Mouse (Mus musculus) heart, postnatal 0 days (tissue): ENCODE measurements around the gene Pcnx2. TPM values are rescaled to one million over a fixed set of nuclear protein-coding genes. Genes with fewer than 3 reads are reported as not detected.

ENCODE experiments used
- ATAC-seq: fragments of 200-750 bp; cut with Nextera tagmentation; 2 replicates; pipeline ENCODE4 v1.8.0; 2017; ENCODE audit warnings: low read depth, moderate number of reproducible peaks, moderate library complexity; ENCODE audit not compliant: insufficient read depth
- DNase-seq: peaks from one replicate; pipeline ENCODE4 v3.0.0-alpha.2; 2016; ENCODE audit warnings: low spot score
- H3K27ac ChIP-seq: fragments of 300-500 bp; sonication (generic); 2 replicates; pipeline ENCODE4 v1.5.1; 2014; ENCODE audit warnings: low read depth, mild to moderate bottlenecking
- H3K27me3 ChIP-seq: fragments of 300-500 bp; sonication (generic); 2 replicates; pipeline ENCODE4 v1.6.1; 2014; ENCODE audit warnings: low read length, mixed read lengths; ENCODE audit not compliant: control insufficient read depth, insufficient read depth
- H3K36me3 ChIP-seq: fragments of 300-500 bp; sonication (generic); replicated peaks from 2 replicates; pipeline ENCODE4 v1.6.1; 2014; ENCODE audit warnings: low read length, mixed read lengths; ENCODE audit not compliant: control insufficient read depth, insufficient read depth
- H3K4me1 ChIP-seq: fragments of 300-500 bp; sonication (generic); 2 replicates; pipeline ENCODE4 v1.6.1; 2014; ENCODE audit warnings: antibody characterized with exemption; ENCODE audit not compliant: control insufficient read depth, insufficient read depth
- H3K4me2 ChIP-seq: fragments of 300-500 bp; sonication (generic); 2 replicates; pipeline ENCODE4 v1.6.1; 2014; ENCODE audit warnings: low read depth, mild to moderate bottlenecking, low read length, moderate library complexity
- H3K4me3 ChIP-seq: fragments of 300-500 bp; sonication (generic); 2 replicates; pipeline ENCODE4 v1.5.1; 2014; ENCODE audit warnings: low read depth, low read length
- H3K9ac ChIP-seq: fragments of 300-500 bp; sonication (generic); replicated peaks from 2 replicates; pipeline ENCODE4 v1.6.1; 2014; ENCODE audit warnings: low read depth, low read length, mixed read lengths
- H3K9me3 ChIP-seq: fragments of 300-500 bp; sonication (generic); replicated peaks from 2 replicates; pipeline ENCODE4 v1.6.1; 2016; ENCODE audit warnings: low read length; ENCODE audit not compliant: control insufficient read depth
- CTCF ChIP-seq: IDR thresholded peaks from 2 replicates; pipeline ENCODE4 v1.5.1; 2016; ENCODE audit warnings: antibody characterized with exemption, control low read depth, low read depth
- EP300 ChIP-seq: IDR thresholded peaks from 2 replicates; pipeline ENCODE4 v1.6.1; 2016; ENCODE audit warnings: antibody characterized with exemption, low read depth
- WGBS: fragments of 180-500 bp; shearing (Covaris S2); extraction: QIAGEN DNeasy Blood & Tissue Kit; methylation state at CpG from one replicate; pipeline ENCODE4 v1.1.7; 2014; 5-methylcytosine and 5-hydroxymethylcytosine counted together
- polyA plus RNA-seq: library from polyadenylated mRNA; unstranded; fragments of >200 nt; fragmentation: Nextera tagmentation; extraction: Ambion mirVana; gene quantifications from 2 replicates; pipeline ENCODE4 v1.2.1, GENCODE M21; 2015
- total RNA-seq: library from RNA; depleted of rRNA; stranded (reverse); fragments of >200 nt; gene quantifications from 2 replicates; pipeline ENCODE4 v1.2.3, GENCODE M21; 2014; ENCODE audit warnings: low replicate concordance

Gene Pcnx2
- total and polyA plus RNA-seq, 2 experiments from 2014 or later, result 0.04 to 0.16 TPM

- Histone ChIP-seq H3K4me2 (no peak overlapping the region), H3K9ac (no peak overlapping the region), H3K4me1 (no peaks in the 10 kb centered on the region), H3K27me3 (no peaks in the 10 kb centered on the region), H3K36me3 (no peaks in the 10 kb centered on the region), H3K27ac (no peak overlapping the region), H3K9me3 (no peaks in the 10 kb centered on the region), H3K4me3 (no peak overlapping the region)
- WGBS, result 94% methylated on average over 16 of the region's 16 CpGs
- ATAC-seq (no peak), DNase-seq (no peak)
- no peak for TF ChIP-seq EP300
Measured at GRCm38 (mm10) chr8:125845281-125845680, 52.8 kb downstream of the Pcnx2 start.

- H3K27ac ChIP-seq, result no peak overlapping the region
- H3K4me2 ChIP-seq, result no peak overlapping the region
- ATAC-seq (no peak), DNase-seq (no peak)
- 74% methylated on average over 15 of the region's 15 CpGs for WGBS
- H3K4me3 ChIP-seq, result no peak overlapping the region
- H3K27me3 ChIP-seq, result no peaks in the 10 kb centered on the region
- H3K36me3 ChIP-seq, result no peaks in the 10 kb centered on the region
- H3K9ac ChIP-seq, result no peak overlapping the region
- H3K4me1 ChIP-seq, result no peaks in the 10 kb centered on the region
- no peaks in the 10 kb centered on the region for H3K9me3 ChIP-seq
- no peak for TF ChIP-seq CTCF
- TF ChIP-seq EP300, result no peak
Measured at GRCm38 (mm10) chr8:125843122-125843836, 54.8 kb downstream of the Pcnx2 start.

GRCm38 (mm10) chr8:125842158-125842557 lies 56.0 kb downstream of the Pcnx2 start:
- Histone ChIP-seq H3K27ac (no peak overlapping the region), H3K4me3 (no peak overlapping the region), H3K4me2 (no peak overlapping the region), H3K4me1 (no peaks in the 10 kb centered on the region), H3K27me3 (no peaks in the 10 kb centered on the region), H3K9ac (no peak overlapping the region), H3K9me3 (no peaks in the 10 kb centered on the region), H3K36me3 (no peaks in the 10 kb centered on the region)
- no peak for DNase-seq
- WGBS, result 43% methylated on average over 7 of the region's 7 CpGs
- no peak for ATAC-seq
- TF ChIP-seq EP300 (no peak), CTCF (no peak)

- Histone ChIP-seq H3K27ac (no peak overlapping the region), H3K4me1 (peaks cover 5% of the 10 kb centered on the region; the same call in 1 of the 2 replicates), H3K36me3 (no peaks in the 10 kb centered on the region), H3K9me3 (no peaks in the 10 kb centered on the region), H3K4me3 (no peak overlapping the region), H3K27me3 (no peaks in the 10 kb centered on the region), H3K4me2 (no peak overlapping the region), H3K9ac (no peak overlapping the region)
- TF ChIP-seq CTCF (peak; percentile 28; the same call in 1 of the 2 replicates), EP300 (no peak)
- DNase-seq (no peak), ATAC-seq (no peak)
- WGBS, result 29% methylated on average over 2 of the region's 2 CpGs
Measured at GRCm38 (mm10) chr8:125824688-125825087, 73.4 kb downstream of the Pcnx2 start.

GRCm38 (mm10) chr8:125823719-125824118 lies 74.4 kb downstream of the Pcnx2 start:
- no peak for TF ChIP-seq CTCF
- TF ChIP-seq EP300, result no peak
- Histone ChIP-seq H3K27ac (no peak overlapping the region), H3K4me3 (no peak overlapping the region), H3K9me3 (no peaks in the 10 kb centered on the region), H3K27me3 (no peaks in the 10 kb centered on the region), H3K36me3 (no peaks in the 10 kb centered on the region), H3K4me2 (no peak overlapping the region), H3K4me1 (peaks cover 5% of the 10 kb centered on the region; the same call in 1 of the 2 replicates), H3K9ac (no peak overlapping the region)
- WGBS, result 50% methylated on average over 12 of the region's 12 CpGs
- ATAC-seq (no peak), DNase-seq (no peak)

GRCm38 (mm10) chr8:125822065-125822464 lies 76.1 kb downstream of the Pcnx2 start:
- ATAC-seq (no peak), DNase-seq (no peak)
- Histone ChIP-seq H3K4me2 (no peak overlapping the region), H3K27me3 (no peaks in the 10 kb centered on the region), H3K36me3 (no peaks in the 10 kb centered on the region), H3K4me1 (peaks cover 5% of the 10 kb centered on the region; the same call in 1 of the 2 replicates), H3K9ac (no peak overlapping the region), H3K4me3 (no peak overlapping the region), H3K27ac (no peak overlapping the region), H3K9me3 (no peaks in the 10 kb centered on the region)
- no peak for TF ChIP-seq EP300
- TF ChIP-seq CTCF, result no peak
- 93% methylated on average over 14 of the region's 14 CpGs for WGBS
